Mouse (Mus musculus) hindbrain, embryonic 11.5 days (tissue): Measurements from ENCODE around the gene Aurkb. TPM values are rescaled to one million over a fixed set of nuclear protein-coding genes. Genes with fewer than 3 reads are reported as not detected.

Experiments used
- ATAC-seq: fragments of 200-750 bp; cut with Nextera tagmentation; 2 replicates; pipeline ENCODE4 v1.8.0; 2017; ENCODE audit warnings: mild to moderate bottlenecking, moderate TSS enrichment, moderate library complexity; ENCODE audit not compliant: low FRiP score
- DNase-seq: peaks from one replicate; pipeline ENCODE4 v3.0.0-alpha.2; 2015; ENCODE audit warnings: low spot score
- H3K27ac ChIP-seq: fragments of 300-500 bp; sonication (generic); 2 replicates; pipeline ENCODE4 v1.5.1; 2014; ENCODE audit warnings: mild to moderate bottlenecking, low read depth, low read length
- H3K27me3 ChIP-seq: fragments of 300-500 bp; sonication (generic); 2 replicates; pipeline ENCODE4 v1.6.1; 2014; ENCODE audit warnings: mild to moderate bottlenecking, low read length, moderate library complexity, mixed read lengths; ENCODE audit not compliant: control insufficient read depth, insufficient read depth
- H3K36me3 ChIP-seq: fragments of 300-500 bp; sonication (generic); 2 replicates; pipeline ENCODE4 v1.6.1; 2014; ENCODE audit warnings: mild to moderate bottlenecking, low read length, moderate library complexity, mixed read lengths; ENCODE audit not compliant: control insufficient read depth, insufficient read depth
- H3K4me1 ChIP-seq: fragments of 300-500 bp; sonication (generic); replicated peaks from 2 replicates; pipeline ENCODE4 v1.6.1; 2014; ENCODE audit warnings: low read length, mixed read lengths; ENCODE audit not compliant: control insufficient read depth, insufficient read depth
- H3K4me2 ChIP-seq: fragments of 300-500 bp; sonication (generic); replicated peaks from 2 replicates; pipeline ENCODE4 v1.6.1; 2014; ENCODE audit warnings: mild to moderate bottlenecking, low read depth, low read length
- H3K4me3 ChIP-seq: fragments of 300-500 bp; sonication (generic); 2 replicates; pipeline ENCODE4 v1.5.1; 2014; ENCODE audit warnings: low read depth, low read length
- H3K9ac ChIP-seq: fragments of 300-500 bp; sonication (generic); 2 replicates; pipeline ENCODE4 v1.6.1; 2014; ENCODE audit warnings: low read depth, low read length
- H3K9me3 ChIP-seq: fragments of 300-500 bp; sonication (generic); 2 replicates; pipeline ENCODE4 v1.6.1; 2016; ENCODE audit warnings: low read length; ENCODE audit not compliant: control insufficient read depth
- WGBS: fragments of 180-500 bp; shearing (Covaris S2); extraction: QIAGEN DNeasy Blood & Tissue Kit; methylation state at CpG from one replicate; pipeline ENCODE4 v1.1.7; 2014; 5-methylcytosine and 5-hydroxymethylcytosine counted together
- polyA plus RNA-seq: library from polyadenylated mRNA; unstranded; fragments of >200 nt; fragmentation: Nextera tagmentation; extraction: Ambion mirVana; gene quantifications from 2 replicates; pipeline ENCODE4 v1.2.1, GENCODE M21; 2014

Aurkb gene
- polyA plus RNA-seq, 1 experiment from 2014 or later, result 131 TPM

- no peak overlapping the region for H3K27ac ChIP-seq
- DNase-seq (no peak), ATAC-seq (no peak)
- H3K9me3 ChIP-seq, result no peaks in the 10 kb centered on the region
- peaks cover 2% of the 10 kb centered on the region; the same call in 1 of the 2 replicates for H3K36me3 ChIP-seq
- WGBS, result 81% methylated on average over 9 of the region's 9 CpGs
- peaks cover under 1% of the 10 kb centered on the region; the same call in 1 of the 2 replicates for H3K4me1 ChIP-seq
- H3K9ac ChIP-seq, result no peak overlapping the region
- no peaks in the 10 kb centered on the region for H3K27me3 ChIP-seq
- H3K4me3 ChIP-seq, result no peak overlapping the region
- H3K4me2 ChIP-seq, result no peak overlapping the region
Observed at GRCm38 (mm10) chr11:69033552-69033951, 11.9 kb upstream of the Aurkb start.

- ATAC-seq, result no peak
- WGBS, result 88% methylated on average over 3 of the region's 3 CpGs
- no peaks in the 10 kb centered on the region for H3K9me3 ChIP-seq
- H3K27me3 ChIP-seq, result no peaks in the 10 kb centered on the region
- no peak for DNase-seq
- H3K9ac ChIP-seq, result no peak overlapping the region
- no peak overlapping the region for H3K4me3 ChIP-seq
- no peak overlapping the region for H3K27ac ChIP-seq
- H3K4me1 ChIP-seq, result peaks cover 3% of the 10 kb centered on the region; the same call in 1 of the 2 replicates
- H3K4me2 ChIP-seq, result no peak overlapping the region
- H3K36me3 ChIP-seq, result peaks cover 2% of the 10 kb centered on the region; the same call in 1 of the 2 replicates
Observed at GRCm38 (mm10) chr11:69034585-69034984, 10.9 kb upstream of the Aurkb start.

GRCm38 (mm10) chr11:69035411-69035810, 10.0 kb upstream of the Aurkb start:
- Histone ChIP-seq H3K4me1 (peaks cover 3% of the 10 kb centered on the region; the same call in 1 of the 2 replicates), H3K9ac (0 out of 2 replicates have a peak overlapping the region, but pooled peaks have one; percentile 11), H3K4me2 (no peak overlapping the region), H3K4me3 (peak overlapping the region; percentile 13), H3K27me3 (no peaks in the 10 kb centered on the region), H3K36me3 (peaks cover 2% of the 10 kb centered on the region; the same call in 1 of the 2 replicates), H3K27ac (peak overlapping the region; percentile 58; the same call in 1 of the 2 replicates), H3K9me3 (no peaks in the 10 kb centered on the region)
- ATAC-seq, result no peak
- 82% methylated on average over 9 of the region's 9 CpGs for WGBS
- no peak for DNase-seq

- 6% methylated on average over 8 of the region's 8 CpGs for WGBS
- H3K27me3 ChIP-seq, result no peaks in the 10 kb centered on the region
- H3K4me2 ChIP-seq, result peak overlapping the region; percentile 18; the same call in 1 of the 2 replicates
- peak overlapping the region; percentile 58; the same call in 1 of the 2 replicates for H3K27ac ChIP-seq
- H3K36me3 ChIP-seq, result peaks cover 2% of the 10 kb centered on the region; the same call in 1 of the 2 replicates
- H3K4me1 ChIP-seq, result peaks cover 3% of the 10 kb centered on the region; the same call in 1 of the 2 replicates
- ATAC-seq (no peak; the same call in 1 of the 2 replicates), DNase-seq (peak; percentile 85)
- H3K9me3 ChIP-seq, result no peaks in the 10 kb centered on the region
- peak overlapping the region; percentile 13 for H3K4me3 ChIP-seq
- H3K9ac ChIP-seq, result 0 out of 2 replicates have a peak overlapping the region, but pooled peaks have one; percentile 11
Observed at GRCm38 (mm10) chr11:69035849-69036248, 9.6 kb upstream of the Aurkb start.

- no peak for ATAC-seq
- no peak overlapping the region; the same call in 1 of the 2 replicates for H3K27ac ChIP-seq
Observed at GRCm38 (mm10) chr11:69036486-69037230, 8.8 kb upstream of the Aurkb start.

GRCm38 (mm10) chr11:69037231-69038061, 8.0 kb upstream of the Aurkb start:
- 0 out of 2 replicates have a peak, but pooled peaks have one; percentile 33 for ATAC-seq
- H3K9ac ChIP-seq, result peak overlapping the region; percentile 71
- no peak overlapping the region; the same call in 1 of the 2 replicates for H3K27ac ChIP-seq
- H3K4me3 ChIP-seq, result peak overlapping the region; percentile 66
- peak overlapping the region; percentile 34 for H3K4me2 ChIP-seq
- H3K4me1 ChIP-seq, result peaks cover 3% of the 10 kb centered on the region; the same call in 1 of the 2 replicates
- H3K36me3 ChIP-seq, result 0 out of 2 replicates have a peak, but pooled peaks cover 2% of the 10 kb centered on the region
- peak; percentile 92 for DNase-seq
- H3K27me3 ChIP-seq, result no peaks in the 10 kb centered on the region
- no peaks in the 10 kb centered on the region for H3K9me3 ChIP-seq
- 1% methylated on average over 34 of the region's 34 CpGs for WGBS

More at GRCm38 (mm10) chr11:69036486-69037230, 8.8 kb upstream of the Aurkb start:
- H3K9ac ChIP-seq, result peak overlapping the region; percentile 71
- 12% methylated on average over 20 of the region's 20 CpGs for whole genome bisulfite sequencing
- peak; percentile 93 for DNase-seq
- peak overlapping the region; percentile 66 for H3K4me3 ChIP-seq
- no peaks in the 10 kb centered on the region for H3K27me3 ChIP-seq
- peaks cover 3% of the 10 kb centered on the region; the same call in 1 of the 2 replicates for H3K4me1 ChIP-seq
- peak overlapping the region; percentile 34 for H3K4me2 ChIP-seq
- peaks cover 2% of the 10 kb centered on the region; the same call in 1 of the 2 replicates for H3K36me3 ChIP-seq
- no peaks in the 10 kb centered on the region for H3K9me3 ChIP-seq

- no peaks in the 10 kb centered on the region for H3K9me3 ChIP-seq
- ATAC-seq (no peak), DNase-seq (peak; percentile 18)
- H3K4me1 ChIP-seq, result peaks cover 3% of the 10 kb centered on the region; the same call in 1 of the 2 replicates
- no peak overlapping the region for H3K9ac ChIP-seq
- H3K27me3 ChIP-seq, result no peaks in the 10 kb centered on the region
- 0 out of 2 replicates have a peak overlapping the region, but pooled peaks have one; percentile 2 for H3K4me3 ChIP-seq
- WGBS, result 77% methylated on average over 5 of the region's 5 CpGs
- no peak overlapping the region for H3K27ac ChIP-seq
- 0 out of 2 replicates have a peak, but pooled peaks cover 2% of the 10 kb centered on the region for H3K36me3 ChIP-seq
- H3K4me2 ChIP-seq, result no peak overlapping the region
Observed at GRCm38 (mm10) chr11:69038173-69038572, 7.3 kb upstream of the Aurkb start.

GRCm38 (mm10) chr11:69046395-69046774, 938 bp downstream of the Aurkb start:
- 17% methylated on average over 9 of the region's 9 CpGs for WGBS
- no peaks in the 10 kb centered on the region for H3K27me3 ChIP-seq
- peak overlapping the region; percentile 85 for H3K4me2 ChIP-seq
- no peak overlapping the region for H3K27ac ChIP-seq
- H3K9ac ChIP-seq, result peak overlapping the region; percentile 78
- H3K9me3 ChIP-seq, result no peaks in the 10 kb centered on the region
- H3K36me3 ChIP-seq, result peaks cover 9% of the 10 kb centered on the region; the same call in 1 of the 2 replicates
- DNase-seq, result no peak
- no peaks in the 10 kb centered on the region for H3K4me1 ChIP-seq
- peak overlapping the region; percentile 71 for H3K4me3 ChIP-seq
- ATAC-seq, result no peak
